Mouse (Mus musculus) ovary, postnatal 36 days (tissue): Measurements from ENCODE around the gene Dmbt1.
"Not testable (repeated sequence)": the region's sequence is repeated elsewhere in the genome, so short reads cannot be mapped to it uniquely, and the experiment has no call there.

Source experiments
- DNase-seq: peaks from one replicate; pipeline ENCODE4 v3.0.0; 2022; ENCODE audit warnings: low spot score, mixed read lengths

Gene Dmbt1

GRCm38 (mm10) chr7:131031755-131032154, at the start of gene Dmbt1:
TSS of gene Dmbt1 (plus strand) at chr7:131032053.
- DNase-seq = no peak

- no peak for DNase-seq
Observed at GRCm38 (mm10) chr7:130982371-130982770, 49.5 kb upstream of the Dmbt1 start.

GRCm38 (mm10) chr7:130982881-130983280, 49.0 kb upstream of the Dmbt1 start:
- no peak for DNase-seq

- DNase-seq = no peak
Observed at GRCm38 (mm10) chr7:130984294-130984693, 47.6 kb upstream of the Dmbt1 start.

GRCm38 (mm10) chr7:130985193-130985592, 46.7 kb upstream of the Dmbt1 start:
- DNase-seq = no peak

- no peak for DNase-seq
Observed at GRCm38 (mm10) chr7:130985716-130986115, 46.1 kb upstream of the Dmbt1 start.

GRCm38 (mm10) chr7:130988146-130988545, 43.7 kb upstream of the Dmbt1 start:
- DNase-seq = no peak

GRCm38 (mm10) chr7:130989371-130989770, 42.5 kb upstream of the Dmbt1 start:
- no peak for DNase-seq

GRCm38 (mm10) chr7:130991174-130991789, 40.6 kb upstream of the Dmbt1 start:
- no peak for DNase-seq

- DNase-seq = no peak
Observed at GRCm38 (mm10) chr7:130993907-130994306, 37.9 kb upstream of the Dmbt1 start.

GRCm38 (mm10) chr7:131001976-131002726, 29.7 kb upstream of the Dmbt1 start:
- DNase-seq = no peak

GRCm38 (mm10) chr7:131004071-131004470, 27.8 kb upstream of the Dmbt1 start:
- no peak for DNase-seq

- DNase-seq = no peak
Observed at GRCm38 (mm10) chr7:131007221-131007620, 24.6 kb upstream of the Dmbt1 start.

GRCm38 (mm10) chr7:131009178-131009577, 22.7 kb upstream of the Dmbt1 start:
- DNase-seq = no peak

- no peak for DNase-seq
Observed at GRCm38 (mm10) chr7:131011901-131012300, 20.0 kb upstream of the Dmbt1 start.

- no peak for DNase-seq
Observed at GRCm38 (mm10) chr7:131019181-131019580, 12.7 kb upstream of the Dmbt1 start.

- DNase-seq = no peak
Observed at GRCm38 (mm10) chr7:131024807-131025206, 7.0 kb upstream of the Dmbt1 start.

GRCm38 (mm10) chr7:131027557-131027956, 4.3 kb upstream of the Dmbt1 start:
- DNase-seq = no peak

- no peak for DNase-seq
Observed at GRCm38 (mm10) chr7:131036396-131036795, 4.5 kb downstream of the Dmbt1 start.

- DNase-seq = no peak
Observed at GRCm38 (mm10) chr7:131037083-131037482, 5.2 kb downstream of the Dmbt1 start.

GRCm38 (mm10) chr7:131040760-131041159, 8.9 kb downstream of the Dmbt1 start:
- not testable (repeated sequence) for DNase-seq

- no peak for DNase-seq
Observed at GRCm38 (mm10) chr7:131042657-131043056, 10.8 kb downstream of the Dmbt1 start.

GRCm38 (mm10) chr7:131045258-131045835, 13.5 kb downstream of the Dmbt1 start:
- not testable (repeated sequence) for DNase-seq
